Mouse (Mus musculus): ENCODE data around the gene Ctnnbl1.

DNA sequence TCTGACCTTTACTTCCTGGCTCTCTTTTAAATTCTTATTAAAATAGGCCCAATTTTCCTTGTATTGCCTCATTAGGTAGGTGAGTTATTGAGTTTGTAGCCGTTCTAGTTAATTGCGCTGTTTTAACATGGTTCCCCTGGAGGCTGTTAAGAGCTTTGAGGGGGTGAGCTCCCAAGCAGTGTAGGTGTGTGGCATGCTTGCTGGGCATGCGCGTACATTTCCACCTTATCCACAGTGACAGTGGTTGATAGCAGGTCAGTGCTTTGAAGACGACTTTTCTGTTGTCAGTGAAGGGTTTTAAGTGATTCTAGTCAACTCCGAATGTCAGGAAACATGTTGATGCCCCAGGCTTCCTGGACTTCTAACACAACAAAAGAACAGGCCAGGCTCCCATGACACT is 103.9 kb downstream of the Ctnnbl1 start:
- TF ChIP-seq CTCF (IDR thresholded peaks at IDR 0.05; ENCODE audit: low read depth) (no peak), EP300 (IDR thresholded peaks at IDR 0.05; ENCODE audit: low read depth) (no peak)

Data from heart, postnatal 0 days (tissue).